Mouse (Mus musculus) heart, adult 2 months (tissue): ENCODE measurements at regions not wholly inside any gene's neighbourhood (a gene's known extent, or its start where the extent isn't known, plus 50 kb on each side); places are given as distances from the start of the nearest gene placed in this dataset.

ENCODE experiments used
- CTCF ChIP-seq: fragments of 200-600 bp; IDR thresholded peaks from 2 replicates; pipeline ENCODE4 v1.8.1; 2022; ENCODE audit warnings: antibody characterized with exemption, mild to moderate bottlenecking, moderate library complexity
- POLR2A ChIP-seq: fragments of 200-500 bp; IDR thresholded peaks from 2 replicates; pipeline ENCODE4 v1.6.1; 2011; ENCODE audit warnings: mild to moderate bottlenecking, low read depth, low read length, control low read depth; ENCODE audit not compliant: insufficient read depth

DNA sequence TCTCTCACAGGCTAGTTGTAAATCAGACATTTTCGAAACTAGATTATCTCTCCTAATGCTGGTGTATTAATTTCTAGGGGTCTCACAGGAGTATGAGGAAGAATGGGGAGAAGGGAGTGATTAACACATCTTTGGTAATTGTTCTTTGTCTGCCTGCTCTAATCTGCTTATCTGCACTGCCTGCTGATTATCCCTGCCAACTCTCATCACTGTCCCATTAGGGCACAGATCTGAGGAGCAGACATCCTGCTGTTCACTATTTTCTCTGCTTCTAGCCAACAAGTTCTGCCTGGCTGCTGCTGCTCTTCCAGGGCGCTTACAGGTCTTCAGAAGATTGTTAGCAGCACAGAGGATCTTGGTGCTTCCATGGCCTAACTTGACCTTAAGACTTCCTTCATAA, 557.0 kb upstream of the Pcdh17 start:
- TF ChIP-seq CTCF (no peak), POLR2A (no peak)
